Mouse (Mus musculus) CH12.LX (cell line): ENCODE results near the gene Doc2g.

Experiments
- BHLHE40 ChIP-seq: IDR thresholded peaks from 2 replicates; pipeline ENCODE4 v1.6.1; 2011; ENCODE audit warnings: mild to moderate bottlenecking, low read depth, low read length, improper control_type of control experiment
- CHD2 ChIP-seq: IDR thresholded peaks from 2 replicates; pipeline ENCODE4 v1.6.1; 2011; ENCODE audit warnings: low read length, improper control_type of control experiment
- CTCF ChIP-seq, 2 experiments: IDR thresholded peaks in 1 of 2; conservative IDR thresholded peaks in 1 of 2; 2 replicates each; pipeline ENCODE4 v1.5.1; 2011 to 2012; ENCODE audit warnings: low read depth in 2 of 2, low read length in 2 of 2, improper control_type of control experiment in 1 of 2, inconsistent platforms in 1 of 2, mild to moderate bottlenecking in 1 of 2, moderate library complexity in 1 of 2
- E2F4 ChIP-seq: IDR thresholded peaks from 2 replicates; pipeline ENCODE4 v1.6.1; 2011; ENCODE audit warnings: low read depth, low read length, improper control_type of control experiment; ENCODE audit not compliant: insufficient replicate concordance
- POLR2A ChIP-seq: IDR thresholded peaks from 2 replicates; pipeline ENCODE4 v1.6.1; 2011; ENCODE audit warnings: low read depth, mild to moderate bottlenecking, improper control_type of control experiment, low read length
- RAD21 ChIP-seq: IDR thresholded peaks from 2 replicates; pipeline ENCODE4 v1.6.1; 2011; ENCODE audit warnings: low read depth, mild to moderate bottlenecking, low read length, improper control_type of control experiment, moderate library complexity
- USF1 ChIP-seq: IDR thresholded peaks from 2 replicates; pipeline ENCODE4 v1.6.1; 2014; ENCODE audit warnings: low read depth, mild to moderate bottlenecking, inconsistent platforms, low read length, improper control_type of control experiment
- ZKSCAN1 ChIP-seq: IDR thresholded peaks from 2 replicates; pipeline ENCODE4 v1.6.1; 2012; ENCODE audit warnings: low read depth, inconsistent platforms, low read length, improper control_type of control experiment, borderline replicate concordance
- ZMIZ1 ChIP-seq: IDR thresholded peaks from 2 replicates; pipeline ENCODE4 v1.6.1; 2012; ENCODE audit warnings: low read depth, mild to moderate bottlenecking, inconsistent platforms, low read length, improper control_type of control experiment

- TF ChIP-seq E2F4, result no peak
- TF ChIP-seq CHD2, result no peak
- no peak for TF ChIP-seq ZMIZ1
- no peak for TF ChIP-seq ZKSCAN1
- TF ChIP-seq RAD21, result no peak
- no peak for TF ChIP-seq USF1
- no peak for TF ChIP-seq POLR2A
- no peak for TF ChIP-seq BHLHE40
- no peak for TF ChIP-seq CTCF (conservative IDR thresholded peaks at IDR 0.05 in 1 of 2, IDR thresholded peaks at IDR 0.05 in 1 of 2; ENCODE audit: low read depth in 2 of 2, low read length in 2 of 2)
These were observed 22.2 kb upstream of the Doc2g start for GRCm38 (mm10) chr19:3980917-3981316.
